Mouse (Mus musculus) ES-Bruce4 (cell line): ENCODE results near the gene Pitpnm2.

Source experiments
- CTCF ChIP-seq: IDR thresholded peaks from one replicate; pipeline ENCODE4 v1.8.1; 2011; ENCODE audit warnings: low read depth, low read length
- EP300 ChIP-seq: IDR thresholded peaks from 2 replicates; pipeline ENCODE4 v1.6.1; 2011; ENCODE audit warnings: low read depth, low read length; ENCODE audit not compliant: insufficient read depth

GRCm38 (mm10) chr5:124241686-124242444, 7.7 kb downstream of the Pitpnm2 start:
- TF ChIP-seq CTCF (no peak), EP300 (no peak)
